Mouse (Mus musculus) myocyte (in vitro differentiated cells): ENCODE measurements around the gene Olfr1254. TPM values are rescaled to one million over a fixed set of nuclear protein-coding genes. Genes with fewer than 3 reads are reported as not detected.

Source experiments
- H3K27me3 ChIP-seq: one replicate; pipeline ENCODE4 v1.6.1; 2011; ENCODE audit not compliant: control insufficient read depth, insufficient read depth, insufficient read length
- H3K36me3 ChIP-seq: one replicate; pipeline ENCODE4 v1.6.1; 2011; ENCODE audit not compliant: control insufficient read depth, insufficient read depth
- H3K4me2 ChIP-seq: one replicate; pipeline ENCODE4 v1.6.1; 2011; ENCODE audit warnings: low read depth, control low read depth
- H3K4me3 ChIP-seq: one replicate; pipeline ENCODE4 v1.5.1; 2011; ENCODE audit warnings: mild to moderate bottlenecking, control low read depth, moderate library complexity
- H3K79me2 ChIP-seq: one replicate; pipeline ENCODE4 v1.6.1; 2011; ENCODE audit not compliant: control insufficient read depth, insufficient read depth
- H3ac ChIP-seq: one replicate; pipeline ENCODE4 v1.6.1; 2011; ENCODE audit not compliant: control insufficient read depth, insufficient read length
- CEBPB ChIP-seq: IDR thresholded peaks from 2 replicates; pipeline ENCODE4 v1.6.1; 2011; ENCODE audit warnings: mild to moderate bottlenecking, moderate library complexity; ENCODE audit not compliant: poor library complexity, insufficient read depth, severe bottlenecking
- E2F4 ChIP-seq: IDR thresholded peaks from one replicate; pipeline ENCODE4 v1.6.1; 2011; ENCODE audit warnings: mild to moderate bottlenecking, control low read depth, moderate library complexity; ENCODE audit not compliant: insufficient read depth
- MAX ChIP-seq: IDR thresholded peaks from one replicate; pipeline ENCODE4 v1.6.1; 2011; ENCODE audit warnings: low read depth, mild to moderate bottlenecking, control low read depth
- MYOD1 ChIP-seq, 3 experiments: IDR thresholded peaks; one replicate each; pipeline ENCODE4 v1.6.1; 2011; ENCODE audit warnings: control low read depth in 2 of 3, low read depth in 2 of 3, mild to moderate bottlenecking in 2 of 3, moderate library complexity in 1 of 3; ENCODE audit not compliant: insufficient read length in 2 of 3, control insufficient read depth in 1 of 3
- MYOG ChIP-seq, 3 experiments: IDR thresholded peaks; one replicate each; pipeline ENCODE4 v1.6.1; 2011; ENCODE audit warnings: control low read depth in 2 of 3, low read depth in 2 of 3, mild to moderate bottlenecking in 2 of 3; ENCODE audit not compliant: insufficient read length in 2 of 3, control insufficient read depth in 1 of 3, insufficient read depth in 1 of 3
- POLR2A ChIP-seq: IDR thresholded peaks from one replicate; pipeline ENCODE4 v1.6.1; 2011; ENCODE audit warnings: low read depth, mild to moderate bottlenecking, control low read depth, moderate library complexity; ENCODE audit not compliant: insufficient read length
- REST ChIP-seq: IDR thresholded peaks from one replicate; pipeline ENCODE4 v1.6.1; 2011; ENCODE audit warnings: mild to moderate bottlenecking, control low read depth, moderate library complexity; ENCODE audit not compliant: insufficient read depth, insufficient read length
- SRF ChIP-seq: IDR thresholded peaks from one replicate; pipeline ENCODE4 v1.6.1; 2011; ENCODE audit warnings: low read depth; ENCODE audit not compliant: control insufficient read depth, insufficient read length
- TCF12 ChIP-seq: IDR thresholded peaks from one replicate; pipeline ENCODE4 v1.6.1; 2011; ENCODE audit warnings: mild to moderate bottlenecking, control low read depth; ENCODE audit not compliant: poor library complexity, insufficient read depth, severe bottlenecking
- TCF3 ChIP-seq: IDR thresholded peaks from one replicate; pipeline ENCODE4 v1.6.1; 2011; ENCODE audit warnings: low read depth, control low read depth; ENCODE audit not compliant: insufficient read length
- USF1 ChIP-seq: IDR thresholded peaks from one replicate; pipeline ENCODE4 v1.6.1; 2011; ENCODE audit warnings: low read depth, mild to moderate bottlenecking, control low read depth, moderate library complexity
- polyA plus RNA-seq: library from polyadenylated mRNA; unstranded; fragments of >200 nt; fragmentation: generic; extraction: Trizol; gene quantifications from one replicate; pipeline ENCODE4 v1.2.1, GENCODE M21; 2012; ENCODE audit warnings: missing spikeins

Olfr1254 gene
- polyA plus RNA-seq, 1 experiment = not detected

DNA sequence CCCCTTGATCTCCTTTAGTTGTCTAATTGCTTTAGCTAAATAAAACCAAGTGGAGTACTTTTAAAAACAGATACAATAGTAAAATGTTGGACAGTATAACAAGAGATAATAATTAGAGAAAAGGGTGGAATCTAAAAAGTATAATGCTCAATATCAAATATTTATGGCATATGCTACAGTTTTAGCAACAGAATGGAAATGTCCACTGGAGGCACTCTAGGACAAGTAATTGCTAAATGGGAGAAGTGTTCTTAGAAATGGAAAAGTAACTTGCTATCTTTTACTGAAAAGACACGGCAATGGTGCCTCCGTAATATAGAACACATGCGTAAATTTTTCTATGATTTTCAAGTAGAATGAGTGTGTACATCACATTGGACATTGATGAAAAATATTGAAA lies 6.2 kb upstream of the Olfr1254 start:
- TF ChIP-seq POLR2A (no peak), E2F4 (no peak), REST (no peak), MAX (no peak), USF1 (no peak), MYOD1 (IDR thresholded peaks at IDR 0.05; ENCODE audit: control insufficient read depth in 1 of 3, insufficient read length in 2 of 3, low read depth in 2 of 3) (no peak), CEBPB (no peak), TCF3 (no peak), MYOG (IDR thresholded peaks at IDR 0.05; ENCODE audit: control insufficient read depth in 1 of 3, insufficient read depth in 1 of 3, insufficient read length in 2 of 3, low read depth in 2 of 3) (no peak), TCF12 (no peak), SRF (no peak)
- Histone ChIP-seq H3K27me3 (no peaks in the 10 kb centered on the region), H3K4me3 (no peak overlapping the region), H3K36me3 (no peaks in the 10 kb centered on the region), H3K4me2 (no peak overlapping the region), H3ac (no peak overlapping the region), H3K79me2 (no peaks in the 10 kb centered on the region)

DNA sequence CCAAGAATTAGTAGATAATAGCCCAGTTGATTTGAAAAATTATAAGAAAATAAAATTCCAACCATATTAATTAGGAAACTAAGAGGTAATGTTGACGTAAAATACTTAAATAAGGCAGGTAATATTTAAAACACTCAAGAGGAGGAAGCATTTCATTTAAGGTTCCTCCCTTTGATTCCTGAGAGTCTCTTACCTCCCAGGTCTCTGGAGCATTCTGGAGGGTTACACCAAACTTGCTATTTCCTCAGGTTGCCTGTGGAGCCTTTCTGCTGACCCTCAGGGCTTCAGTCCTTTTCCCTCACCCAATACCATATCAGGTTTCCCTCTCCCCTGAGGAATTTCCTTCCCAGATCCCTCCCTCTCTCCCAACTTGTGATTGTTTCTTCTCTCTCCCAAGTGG lies 36.4 kb downstream of the Olfr1254 start, which contains the start of gene Olfr1253:
Gene Olfr1253 (minus strand): TSS at position 101 of the 400 bp plus-strand sequence.
- Histone ChIP-seq H3K36me3 (no peaks in the 10 kb centered on the region), H3K79me2 (no peaks in the 10 kb centered on the region), H3K4me2 (no peak within 1 kb of the TSS), H3K4me3 (no peak within 1 kb of the TSS), H3K27me3 (no peaks in the 10 kb centered on the region), H3ac (no peak within 1 kb of the TSS)
- TF ChIP-seq SRF (no peak), E2F4 (no peak), MYOG (IDR thresholded peaks at IDR 0.05; ENCODE audit: control insufficient read depth in 1 of 3, insufficient read depth in 1 of 3, insufficient read length in 2 of 3, low read depth in 2 of 3) (no peak), TCF12 (no peak), CEBPB (no peak)

Other genes starting within 250 kb of the Olfr1254 start
- gene Olfr1245, start 215.2 kb downstream of the Olfr1254 start, polyA plus RNA-seq = not detected
- not detected for gene Olfr1246, start 200.5 kb downstream of the Olfr1254 start, polyA plus RNA-seq
- not detected for gene Olfr1247, start 179.5 kb downstream of the Olfr1254 start, polyA plus RNA-seq
- not detected for gene Olfr1248, start 175.4 kb downstream of the Olfr1254 start, polyA plus RNA-seq
- not detected for gene Olfr1249, start 158.6 kb downstream of the Olfr1254 start, polyA plus RNA-seq
- gene Olfr1250, start 132.2 kb downstream of the Olfr1254 start, polyA plus RNA-seq = 0.04 TPM
- gene Olfr1251, start 121.7 kb downstream of the Olfr1254 start, polyA plus RNA-seq = 0.20 TPM
- gene Olfr1252, start 68.6 kb downstream of the Olfr1254 start, polyA plus RNA-seq = not detected
- not detected for gene Olfr1253, start 36.5 kb downstream of the Olfr1254 start, polyA plus RNA-seq
- gene Olfr1255, start 18.4 kb upstream of the Olfr1254 start, polyA plus RNA-seq = not detected
- not detected for gene Olfr1256, start 47.9 kb upstream of the Olfr1254 start, polyA plus RNA-seq
- gene Olfr48, start 54.6 kb upstream of the Olfr1254 start, polyA plus RNA-seq = not detected
- gene Olfr1257, start 84.8 kb upstream of the Olfr1254 start, polyA plus RNA-seq = not detected
- gene Olfr1258, start 133.7 kb upstream of the Olfr1254 start, polyA plus RNA-seq = 0.17 TPM
- 0.59 TPM for gene Olfr1259, start 155.0 kb upstream of the Olfr1254 start, polyA plus RNA-seq
- gene Olfr1260, start 180.7 kb upstream of the Olfr1254 start, polyA plus RNA-seq = 0.05 TPM
- gene Olfr1261, start 197.6 kb upstream of the Olfr1254 start, polyA plus RNA-seq = not detected
- not detected for gene Olfr1262, start 206.5 kb upstream of the Olfr1254 start, polyA plus RNA-seq
- gene Olfr1263, start 218.5 kb upstream of the Olfr1254 start, polyA plus RNA-seq = 0.02 TPM
- not detected for gene Olfr1264, start 232.0 kb upstream of the Olfr1254 start, polyA plus RNA-seq
- not detected for gene Olfr1265, start 241.7 kb upstream of the Olfr1254 start, polyA plus RNA-seq